Mouse (Mus musculus): Measurements from ENCODE around the gene Gfra1. TPM values are rescaled to one million over a fixed set of nuclear protein-coding genes. Genes with fewer than 3 reads are reported as not detected.

Gfra1 gene
- 0.75 and 2.5 TPM in 2 replicates for polyA plus RNA-seq (2012; rRNA removed)

DNA sequence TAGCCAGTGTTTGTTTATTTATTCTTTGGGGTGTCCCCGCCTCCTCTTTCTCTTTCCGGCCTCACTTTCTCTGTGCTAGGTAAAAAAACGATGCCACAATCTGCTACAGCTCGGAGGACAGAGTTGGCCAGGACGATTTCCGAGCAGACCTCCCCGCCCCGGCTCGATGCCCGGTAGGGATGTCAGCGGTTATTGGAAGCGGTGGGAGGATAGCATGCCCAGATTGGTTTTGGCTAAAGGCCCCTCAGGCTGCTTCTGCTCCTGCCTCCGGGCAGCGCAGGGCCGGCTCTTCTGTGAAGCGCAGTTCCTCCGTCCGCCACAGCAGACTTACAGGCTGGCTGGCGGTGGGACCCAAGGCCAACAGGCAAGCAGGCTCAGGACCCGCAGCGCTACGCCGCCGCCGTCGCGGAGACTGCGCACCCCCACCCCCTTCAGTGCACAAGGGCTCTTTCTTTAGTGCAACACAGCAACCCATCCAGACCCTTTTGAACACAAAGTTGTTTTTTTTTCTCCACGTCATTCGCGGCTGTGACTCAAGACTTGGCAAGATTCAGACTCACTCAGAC is at the start of gene Gfra1:
TSS of gene Gfra1 (minus strand) at position 414 of the 566 bp plus-strand sequence.

Other genes starting within 250 kb of the Gfra1 start
- not detected in 2 replicates for gene Ccdc172, start 56.1 kb upstream of the Gfra1 start, polyA plus RNA-seq (2012; rRNA removed)
- 0.38 and 0.83 TPM in 2 replicates for gene Pnlip, start 196.6 kb upstream of the Gfra1 start, polyA plus RNA-seq (2012; rRNA removed)

Measured in stomach, adult 2 months (tissue).